Mouse (Mus musculus) gonadal fat pad, adult 2 months (tissue): ENCODE data around the gene Rnf224. TPM values are rescaled to one million over a fixed set of nuclear protein-coding genes. Genes with fewer than 3 reads are reported as not detected.
"Not testable (repeated sequence)": the region's sequence is repeated elsewhere in the genome, so short reads cannot be mapped to it uniquely, and the experiment has no call there.

Experiments
- DNase-seq: peaks from one replicate; pipeline ENCODE4 v3.0.0-alpha.2; 2012; ENCODE audit warnings: low read depth
- polyA plus RNA-seq: library from polyadenylated mRNA; depleted of rRNA; stranded (reverse); fragments of >200 nt; gene quantifications from 2 replicates; pipeline ENCODE4 v1.2.3, GENCODE M21; 2012; rRNA removed

The Rnf224 gene
- 0.04 and 0.09 TPM in 2 replicates for polyA plus RNA-seq

- DNase-seq = no peak
Observed at GRCm38 (mm10) chr2:25236614-25237013, at the start of gene Rnf224. Gene Rnf224 (minus strand): TSS chr2:25236787.

GRCm38 (mm10) chr2:25286314-25286713, 49.7 kb upstream of the Rnf224 start:
- DNase-seq = no peak

- DNase-seq = peak; percentile 89
Observed at GRCm38 (mm10) chr2:25285551-25285950, 49.0 kb upstream of the Rnf224 start.

GRCm38 (mm10) chr2:25278928-25279882, 42.6 kb upstream of the Rnf224 start:
- no peak for DNase-seq

GRCm38 (mm10) chr2:25273010-25273409, 36.4 kb upstream of the Rnf224 start:
- no peak for DNase-seq

- no peak for DNase-seq
Observed at GRCm38 (mm10) chr2:25272515-25272914, 35.9 kb upstream of the Rnf224 start.

GRCm38 (mm10) chr2:25271827-25272511, 35.4 kb upstream of the Rnf224 start, which contains the start of the genes Ssna1 and Anapc2:
Gene Ssna1 (minus strand): TSS chr2:25272438.
Gene Anapc2 (plus strand): TSS chr2:25272478.
- peak; percentile 62 for DNase-seq

GRCm38 (mm10) chr2:25267746-25268309, 31.2 kb upstream of the Rnf224 start:
- no peak for DNase-seq

GRCm38 (mm10) chr2:25267241-25267640, 30.7 kb upstream of the Rnf224 start:
- DNase-seq = no peak

GRCm38 (mm10) chr2:25266720-25267119, 30.1 kb upstream of the Rnf224 start:
- no peak for DNase-seq

GRCm38 (mm10) chr2:25265897-25266656, 29.5 kb upstream of the Rnf224 start:
- no peak for DNase-seq

- DNase-seq = no peak
Observed at GRCm38 (mm10) chr2:25264851-25265250, 28.3 kb upstream of the Rnf224 start.

- no peak for DNase-seq
Observed at GRCm38 (mm10) chr2:25264286-25264660, 27.7 kb upstream of the Rnf224 start.

GRCm38 (mm10) chr2:25263623-25264285, 27.2 kb upstream of the Rnf224 start:
- no peak for DNase-seq

- no peak for DNase-seq
Observed at GRCm38 (mm10) chr2:25262795-25263622, 26.4 kb upstream of the Rnf224 start.

GRCm38 (mm10) chr2:25262291-25262767, 25.7 kb upstream of the Rnf224 start, which contains the start of gene Tprn:
Gene Tprn (plus strand): TSS chr2:25262618.
- DNase-seq = peak; percentile 90

GRCm38 (mm10) chr2:25261870-25262269, 25.3 kb upstream of the Rnf224 start:
- DNase-seq = no peak

GRCm38 (mm10) chr2:25258887-25259286, 22.3 kb upstream of the Rnf224 start:
- no peak for DNase-seq

GRCm38 (mm10) chr2:25257250-25257649, 20.7 kb upstream of the Rnf224 start:
- DNase-seq = not testable (repeated sequence)
